Mouse (Mus musculus): ENCODE measurements around the gene Acp5. TPM values are rescaled to one million over a fixed set of nuclear protein-coding genes. Genes with fewer than 3 reads are reported as not detected.

Gene Acp5
- polyA plus RNA-seq, 1 experiment from 2014 or later, result 16.7 TPM

Small RNA genes within 50 kb of the gene (microRNA-seq; reads per million reads assigned to microRNA genes)
- not detected for gene Mir7084

Other genes with a start within 250 kb of the Acp5 start
- 2.7 and 5.0 TPM in 2 replicates for gene Rab3d, start 217.5 kb downstream of the Acp5 start, polyA plus RNA-seq (2016; fragmentation: Nextera tagmentation; extraction: Ambion mirVana)
- gene Ccdc159, start 208.2 kb downstream of the Acp5 start, polyA plus RNA-seq (2016; fragmentation: Nextera tagmentation; extraction: Ambion mirVana), result 3.0 and 3.9 TPM in 2 replicates
- 31.1 and 33.5 TPM in 2 replicates for gene Tmem205, start 208.2 kb downstream of the Acp5 start, polyA plus RNA-seq (2016; fragmentation: Nextera tagmentation; extraction: Ambion mirVana)
- gene Plppr2, start 198.7 kb downstream of the Acp5 start, polyA plus RNA-seq (2016; fragmentation: Nextera tagmentation; extraction: Ambion mirVana), result 6.4 and 7.8 TPM in 2 replicates
- 7.3 and 8.2 TPM in 2 replicates for gene Swsap1, start 180.0 kb downstream of the Acp5 start, polyA plus RNA-seq (2016; fragmentation: Nextera tagmentation; extraction: Ambion mirVana)
- 7.6 and 8.2 TPM in 2 replicates for gene Epor, start 172.2 kb downstream of the Acp5 start, polyA plus RNA-seq (2016; fragmentation: Nextera tagmentation; extraction: Ambion mirVana)
- gene Rgl3, start 146.3 kb downstream of the Acp5 start, polyA plus RNA-seq (2016; fragmentation: Nextera tagmentation; extraction: Ambion mirVana), result 5.1 and 5.7 TPM in 2 replicates
- gene Ccdc151, start 133.1 kb downstream of the Acp5 start, polyA plus RNA-seq (2016; fragmentation: Nextera tagmentation; extraction: Ambion mirVana), result 2.0 TPM in 2 replicates
- 111 and 113 TPM in 2 replicates for gene Prkcsh, start 132.9 kb downstream of the Acp5 start, polyA plus RNA-seq (2016; fragmentation: Nextera tagmentation; extraction: Ambion mirVana)
- gene Elavl3, start 83.7 kb downstream of the Acp5 start, polyA plus RNA-seq (2016; fragmentation: Nextera tagmentation; extraction: Ambion mirVana), result 0.06 and 0.10 TPM in 2 replicates
- not detected in 2 replicates for gene Gm49318, start 64.5 kb downstream of the Acp5 start, polyA plus RNA-seq (2016; fragmentation: Nextera tagmentation; extraction: Ambion mirVana)
- 11.0 TPM in 2 replicates for gene Zfp653, start 64.3 kb downstream of the Acp5 start, polyA plus RNA-seq (2016; fragmentation: Nextera tagmentation; extraction: Ambion mirVana)
- gene Ecsit, start 50.3 kb downstream of the Acp5 start, polyA plus RNA-seq (2016; fragmentation: Nextera tagmentation; extraction: Ambion mirVana), result 38.9 and 46.4 TPM in 2 replicates
- gene Cnn1, start 36.5 kb downstream of the Acp5 start, polyA plus RNA-seq (2016; fragmentation: Nextera tagmentation; extraction: Ambion mirVana), result 0.89 and 2.4 TPM in 2 replicates
- gene Elof1, start 18.5 kb downstream of the Acp5 start, polyA plus RNA-seq (2016; fragmentation: Nextera tagmentation; extraction: Ambion mirVana), result 233 and 257 TPM in 2 replicates
- gene Pigyl, start 21.1 kb upstream of the Acp5 start, polyA plus RNA-seq (2016; fragmentation: Nextera tagmentation; extraction: Ambion mirVana), result 47.1 and 47.3 TPM in 2 replicates
- gene Zfp872, start 52.4 kb upstream of the Acp5 start, polyA plus RNA-seq (2016; fragmentation: Nextera tagmentation; extraction: Ambion mirVana), result 0.10 and 0.18 TPM in 2 replicates
- 10.3 and 12.7 TPM in 2 replicates for gene Zfp809, start 90.0 kb upstream of the Acp5 start, polyA plus RNA-seq (2016; fragmentation: Nextera tagmentation; extraction: Ambion mirVana)
- 8.7 and 9.5 TPM in 2 replicates for gene Zfp599, start 124.2 kb upstream of the Acp5 start, polyA plus RNA-seq (2016; fragmentation: Nextera tagmentation; extraction: Ambion mirVana)
- 23.3 and 36.1 TPM in 2 replicates for gene Zfp810, start 171.9 kb upstream of the Acp5 start, polyA plus RNA-seq (2016; fragmentation: Nextera tagmentation; extraction: Ambion mirVana)

Data from limb, embryonic 10.5 days (tissue).